ENCODE assay signal across 8 mouse cellular contexts in genomic region chr17:83990421-83991365, GRCm38 (mm10).
DNase-seq lines count a peak whose midpoint lies in the region; ATAC-seq and TF ChIP-seq lines count a peak whose summit lies in the region.

No protein-coding gene starts in this region.

- no peaks in the 10 kb centered on the region for H3K27me3 ChIP-seq in kidney, adult 2 months (replicated peaks; ENCODE audit: control insufficient read depth, insufficient read depth, low read length)
- H3K27me3 ChIP-seq in lung, embryonic 15.5 days: no peaks in the 10 kb centered on the region
- no peaks in the 10 kb centered on the region for H3K27me3 ChIP-seq in thymus, adult 2 months (ENCODE audit: control insufficient read depth, insufficient read depth, low read length)

- 0 out of 2 replicates have a peak, but pooled peaks cover 8% of the 10 kb centered on the region for H3K4me1 ChIP-seq in kidney, adult 2 months (ENCODE audit: control insufficient read depth, insufficient read depth, low read length)
- peaks cover 68% of the 10 kb centered on the region for H3K4me1 ChIP-seq in lung, embryonic 15.5 days
- H3K4me1 ChIP-seq in thymus, adult 2 months (replicated peaks; ENCODE audit: control insufficient read depth, insufficient read depth, low read length): peaks cover 55% of the 10 kb centered on the region

- TF ChIP-seq POLR2A in kidney, adult 2 months (IDR thresholded peaks at IDR 0.05; ENCODE audit: low read depth, low read length): no peak
- 0 out of 2 replicates have a peak, but pooled peaks have one; percentile 26 for TF ChIP-seq POLR2A in thymus, adult 2 months (IDR thresholded peaks at IDR 0.05; ENCODE audit: control insufficient read depth, extremely low read depth, insufficient read depth, low read length, poor library complexity)

- 61% methylated on average over 13 of the region's 13 CpGs for WGBS in kidney, adult 2 months
- 42% methylated on average over 13 of the region's 13 CpGs for WGBS in lung, embryonic 15.5 days
- 17% methylated on average over 13 of the region's 13 CpGs for WGBS in thymus, adult 2 months

- no peak overlapping the region for H3K4me3 ChIP-seq in kidney, adult 2 months (ENCODE audit: insufficient read depth, low read depth, low read length)
- H3K4me3 ChIP-seq in lung, embryonic 15.5 days: no peak overlapping the region
- no peak overlapping the region for H3K4me3 ChIP-seq in thymus, adult 2 months (ENCODE audit: control insufficient read depth, insufficient read depth, low read length)

- DNase-seq in adrenal gland, postnatal 14 days: peak; percentile 65
- DNase-seq in kidney, adult 2 months: peak; percentile 82
- DNase-seq in thymus, adult 2 months: peak; percentile 54
- DNase-seq in retina, embryonic 14.5 days (ENCODE audit: low spot score): no peak
- DNase-seq in cerebellum, postnatal 25 days: no peak

- peak overlapping the region; percentile 6; the same call in 1 of the 2 replicates for H3K4me2 ChIP-seq in lung, embryonic 15.5 days

- peak; percentile 84 for ATAC-seq in CD4-positive, CD25-positive, alpha-beta regulatory T cell, adult 4 months
- ATAC-seq in granulocyte monocyte progenitor cell, adult 5-6 weeks (replicated peaks; ENCODE audit: poor library complexity, severe bottlenecking): peak; percentile 82
- ATAC-seq in lung, embryonic 15.5 days (ENCODE audit: borderline replicate concordance, extremely low read depth, low FRiP score, low TSS enrichment): peak; percentile 81

- no peaks in the 10 kb centered on the region for H3K9me3 ChIP-seq in lung, embryonic 15.5 days

- H3K9ac ChIP-seq in lung, embryonic 15.5 days: no peak overlapping the region

- no peak for TF ChIP-seq CTCF in kidney, adult 2 months (conservative IDR thresholded peaks at IDR 0.05; ENCODE audit: insufficient read depth, insufficient read length, low read depth, low read length)
- TF ChIP-seq CTCF in thymus, adult 2 months (IDR thresholded peaks at IDR 0.05; ENCODE audit: borderline replicate concordance, control insufficient read depth, extremely low read depth, insufficient read depth, low read length, poor library complexity): no peak

- peak overlapping the region; percentile 60 for H3K27ac ChIP-seq in kidney, adult 2 months (ENCODE audit: insufficient read depth, low read depth, low read length)
- peak overlapping the region; percentile 91 for H3K27ac ChIP-seq in lung, embryonic 15.5 days
- H3K27ac ChIP-seq in thymus, adult 2 months (ENCODE audit: control insufficient read depth, insufficient read depth, low read length): peak overlapping the region; percentile 80

- H3K36me3 ChIP-seq in kidney, adult 2 months (ENCODE audit: control insufficient read depth, insufficient read depth, low read length): no peaks in the 10 kb centered on the region
- H3K36me3 ChIP-seq in lung, embryonic 15.5 days: no peaks in the 10 kb centered on the region
- H3K36me3 ChIP-seq in thymus, adult 2 months (ENCODE audit: control insufficient read depth, insufficient read depth, low read length): no peaks in the 10 kb centered on the region

Comparison
In these comparisons a context has a peak if more than half of its experiments do, and no peak if none do; other contexts are left out.
1. DNase-seq: peak in adrenal gland, postnatal 14 days (single experiment), kidney, adult 2 months (single experiment) and thymus, adult 2 months (single experiment); none in retina, embryonic 14.5 days (single experiment) and cerebellum, postnatal 25 days (0 of 2).
2. Peak in every context shown above with its lines, with median percentiles within 50 percentile points of each other: ATAC-seq and H3K27ac ChIP-seq.